Mouse (Mus musculus) erythroid progenitor cell, adult 5-6 weeks (primary cell): ENCODE results near the gene Corin. TPM values are rescaled to one million over a fixed set of nuclear protein-coding genes. Genes with fewer than 3 reads are reported as not detected.

ENCODE experiments used
- ATAC-seq: replicated peaks from 2 replicates; pipeline ENCODE4 v1.8.0; 2016; ENCODE audit warnings: moderate number of reproducible peaks, mild to moderate bottlenecking, moderate TSS enrichment, inconsistent platforms; ENCODE audit not compliant: poor library complexity, low FRiP score, severe bottlenecking
- total RNA-seq, 2 experiments: library from RNA; stranded (forward) in 1 of 2; stranded (reverse) in 1 of 2; fragments of 150-400 nt in 1 of 2; fragments of 186-747, 209-891 nt in 1 of 2; gene quantifications; 2 replicates each; pipeline versions ENCODE4 v1.2.3 to v1.2.4; 2015 to 2017; ENCODE audit warnings: low replicate concordance in 2 of 2

Corin gene
- total RNA-seq (2015; ENCODE audit: low replicate concordance) (not detected in 2 replicates), total RNA-seq (2017; ENCODE audit: low replicate concordance) (not detected in 2 replicates)

- ATAC-seq = no peak
Measured at GRCm38 (mm10) chr5:72503531-72504523, at the start of gene Corin. TSS of gene Corin (minus strand) at chr5:72504473.

GRCm38 (mm10) chr5:72551209-72551608 is 46.9 kb upstream of the Corin start:
- no peak for ATAC-seq

DNA sequence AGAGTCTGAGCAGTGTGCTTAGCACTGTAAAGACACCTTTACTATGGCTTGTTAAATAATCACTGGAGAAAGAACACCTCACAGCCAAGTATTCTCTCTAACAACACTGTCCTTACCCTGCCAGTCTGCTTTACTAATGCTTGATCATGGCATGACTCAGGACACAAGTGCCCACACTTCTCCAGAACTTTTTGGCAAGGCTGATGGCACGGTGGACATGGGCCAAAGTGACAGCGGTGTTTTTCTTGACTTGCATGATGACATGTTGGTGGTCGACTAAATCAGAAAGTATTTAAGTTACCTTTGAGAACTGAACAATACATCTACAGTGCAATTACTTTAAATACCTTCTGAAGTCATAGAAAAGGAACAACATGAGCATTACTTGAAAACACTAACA is 24.6 kb upstream of the Corin start:
- ATAC-seq = no peak

DNA sequence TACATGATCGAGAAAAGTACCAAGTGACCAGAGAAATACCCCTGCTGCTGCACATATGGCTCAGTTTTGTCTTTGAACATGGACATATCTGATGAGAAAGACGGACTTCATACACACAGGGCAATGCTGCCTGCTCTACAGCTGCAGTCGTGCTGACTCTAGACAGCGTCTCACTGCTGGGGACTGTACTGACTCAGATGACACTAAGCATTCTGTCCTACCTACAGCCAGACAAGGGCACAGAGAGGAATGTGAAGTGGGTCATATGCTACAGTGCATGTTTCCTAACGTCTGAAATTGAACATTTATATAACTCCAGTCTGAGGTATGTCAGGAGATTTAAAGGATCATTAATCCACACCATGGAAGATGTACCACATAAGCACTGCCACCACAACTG is 9.5 kb upstream of the Corin start:
- ATAC-seq = no peak

DNA sequence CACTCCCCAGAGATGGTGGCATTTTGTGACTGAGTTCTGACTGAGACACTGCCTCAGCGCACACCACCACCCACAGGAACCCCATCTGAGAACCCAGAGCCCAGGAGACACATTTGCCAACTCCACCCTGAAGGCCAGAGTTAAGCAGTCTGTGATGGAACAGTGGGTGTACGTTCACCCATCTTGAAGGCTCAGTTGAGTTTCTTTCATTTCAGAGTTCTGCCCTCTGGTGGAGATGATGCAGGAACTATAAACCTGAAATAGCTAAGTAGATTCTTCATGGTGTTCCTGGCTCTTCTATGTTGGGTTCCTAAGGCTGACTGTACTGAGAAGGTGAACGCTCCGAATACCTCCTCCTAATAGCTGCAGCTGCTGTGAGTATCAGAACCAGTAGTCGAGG is 1.5 kb upstream of the Corin start:
- no peak for ATAC-seq

GRCm38 (mm10) chr5:72502778-72503177 is 1.5 kb downstream of the Corin start:
- no peak for ATAC-seq

GRCm38 (mm10) chr5:72501763-72502162 is 2.5 kb downstream of the Corin start:
- ATAC-seq = no peak

DNA sequence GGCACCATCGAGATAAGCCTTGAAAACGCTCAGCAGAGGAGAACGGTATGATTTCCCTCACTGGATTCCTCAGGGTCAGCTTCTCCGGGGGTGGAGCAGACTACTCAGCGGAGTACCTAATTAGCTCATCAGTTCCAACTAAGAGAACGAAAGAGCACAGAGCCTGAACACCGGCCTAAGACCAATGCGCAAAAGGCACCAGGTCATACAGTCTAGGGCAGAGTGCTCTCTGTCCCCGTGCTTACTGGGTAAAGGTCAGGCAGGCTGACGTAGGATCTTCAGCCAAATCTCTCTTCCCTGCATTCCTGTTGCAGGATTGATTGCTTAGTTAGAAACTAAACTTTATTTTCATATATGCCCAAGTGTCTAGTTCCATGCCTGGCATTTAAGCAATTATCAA is 6.0 kb downstream of the Corin start:
- no peak for ATAC-seq

DNA sequence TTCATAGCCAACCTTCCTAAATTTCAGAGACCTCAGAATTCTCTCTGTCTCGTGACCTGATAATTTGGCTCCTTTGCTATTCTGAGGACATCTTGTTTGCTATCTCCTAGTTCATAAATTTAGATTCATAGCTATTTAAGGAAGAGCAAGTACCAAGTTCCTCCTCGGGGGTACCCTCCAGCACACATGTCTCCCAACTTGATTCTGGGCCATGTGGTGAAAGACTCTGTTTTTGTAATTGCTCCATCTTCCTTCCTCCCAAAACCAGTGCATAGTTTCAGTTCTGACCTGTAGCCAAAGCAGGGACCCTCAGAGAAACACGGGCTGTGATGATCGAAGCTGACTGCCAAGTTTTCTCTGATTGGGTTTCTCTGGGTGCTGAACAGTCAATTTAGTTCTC is 7.5 kb downstream of the Corin start:
- no peak for ATAC-seq

- ATAC-seq = no peak
Measured at GRCm38 (mm10) chr5:72493906-72494305, 10.4 kb downstream of the Corin start.

GRCm38 (mm10) chr5:72491232-72491631 is 13.0 kb downstream of the Corin start:
- ATAC-seq = no peak

- ATAC-seq = no peak
Measured at GRCm38 (mm10) chr5:72480456-72480855, 23.8 kb downstream of the Corin start.

GRCm38 (mm10) chr5:72472317-72473009 is 31.8 kb downstream of the Corin start:
- ATAC-seq = no peak

GRCm38 (mm10) chr5:72471746-72472145 is 32.5 kb downstream of the Corin start:
- ATAC-seq = no peak

DNA sequence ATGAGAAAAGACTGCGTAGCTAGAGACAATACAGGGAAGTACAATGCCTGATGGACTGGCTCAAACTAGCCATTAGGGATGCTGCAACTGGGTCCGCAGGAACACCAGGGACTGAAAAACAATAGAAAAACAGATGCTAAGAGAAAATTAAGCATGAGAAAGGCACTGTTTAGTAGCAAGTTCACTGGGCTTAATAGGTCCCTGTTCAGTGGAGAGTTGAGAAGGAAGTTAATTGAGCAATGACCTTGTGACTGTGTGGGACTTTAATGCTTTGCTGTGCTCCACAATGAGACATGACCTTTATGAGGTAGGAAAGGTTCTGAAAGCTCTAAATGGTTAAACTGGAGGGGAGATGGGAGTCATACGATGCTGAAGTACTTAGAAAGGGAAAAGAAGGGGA is 39.3 kb downstream of the Corin start:
- ATAC-seq = no peak

DNA sequence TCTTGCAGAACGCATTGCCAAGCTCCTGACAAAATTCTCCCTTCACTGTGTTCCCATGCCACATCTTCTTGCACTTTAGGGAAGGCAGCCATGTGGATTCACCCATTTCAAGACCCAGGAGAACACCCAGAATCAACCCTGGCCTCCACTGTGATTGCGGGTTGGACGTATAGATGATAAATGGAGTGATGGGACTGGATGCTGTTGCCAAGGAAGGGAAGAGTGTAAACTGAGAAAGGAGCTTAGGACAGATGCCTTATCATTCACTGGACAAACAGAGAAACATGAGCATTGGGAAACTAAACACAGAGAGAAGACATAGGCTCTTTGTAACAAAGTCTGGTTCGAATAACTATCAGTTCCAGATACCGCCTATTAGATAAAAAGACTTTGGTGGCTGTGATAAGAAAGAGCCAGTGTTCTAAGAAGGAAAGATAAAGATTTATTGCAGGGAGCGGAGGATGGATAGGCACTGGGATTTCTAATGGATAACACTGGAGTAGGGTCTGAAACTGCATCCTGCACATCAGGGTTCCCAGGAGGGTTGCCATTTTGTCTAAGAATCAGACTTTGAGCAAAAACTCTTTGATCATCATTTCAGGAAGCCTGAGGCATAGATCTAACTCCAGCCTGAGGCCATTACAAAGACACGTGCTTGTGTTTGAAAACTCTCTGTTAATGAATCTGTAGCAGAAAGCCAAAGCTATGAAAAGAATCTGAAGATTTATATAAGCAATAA is 44.7 kb downstream of the Corin start:
- ATAC-seq = no peak

GRCm38 (mm10) chr5:72453690-72454089 is 50.6 kb downstream of the Corin start:
- no peak for ATAC-seq

DNA sequence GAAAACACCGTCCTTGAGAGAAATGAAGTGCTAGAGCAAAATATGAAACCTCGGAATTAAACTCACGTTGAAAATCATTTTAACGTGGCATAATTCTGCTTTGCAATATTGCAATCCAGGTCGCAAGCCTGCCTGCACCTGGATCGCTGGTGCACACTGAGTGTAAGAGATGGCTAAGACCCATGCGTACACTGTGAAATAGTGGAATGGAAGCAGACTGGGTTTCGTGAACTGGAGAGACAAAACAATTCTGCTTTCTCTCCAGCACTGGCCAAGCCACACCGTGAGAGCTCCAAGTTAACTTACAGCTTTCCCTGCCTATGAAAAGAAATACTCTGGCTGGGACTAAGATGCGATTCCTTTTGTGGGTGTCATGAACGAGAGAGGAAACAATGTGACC is 51.1 kb downstream of the Corin start:
- no peak for ATAC-seq

- no peak for ATAC-seq
Measured at GRCm38 (mm10) chr5:72452750-72453149, 51.5 kb downstream of the Corin start.

- ATAC-seq = no peak
Measured at GRCm38 (mm10) chr5:72448846-72449245, 55.4 kb downstream of the Corin start.
